Mouse (Mus musculus) urinary bladder, postnatal 4 days (tissue): ENCODE results near the gene Usp35.

Experiments used
- DNase-seq, 2 experiments: peaks; one replicate each; pipeline ENCODE4 v3.0.0; 2021 to 2022; ENCODE audit warnings: low spot score in 2 of 2

Gene Usp35

GRCm38 (mm10) chr7:97346822-97347166 is 15.0 kb upstream of the Usp35 start:
- no peak for DNase-seq

- no peak for DNase-seq
These were observed 14.4 kb upstream of the Usp35 start for GRCm38 (mm10) chr7:97346111-97346821.

GRCm38 (mm10) chr7:97345229-97345871 is 13.5 kb upstream of the Usp35 start:
- no peak for DNase-seq

GRCm38 (mm10) chr7:97344655-97345054 is 12.8 kb upstream of the Usp35 start:
- no peak for DNase-seq

- no peak for DNase-seq
These were observed 11.1 kb upstream of the Usp35 start for GRCm38 (mm10) chr7:97342961-97343360.

- no peak for DNase-seq
These were observed 9.4 kb upstream of the Usp35 start for GRCm38 (mm10) chr7:97340907-97341849.

- DNase-seq = no peak
These were observed 7.8 kb upstream of the Usp35 start for GRCm38 (mm10) chr7:97339623-97340022.

- DNase-seq = no peak
These were observed 6.8 kb upstream of the Usp35 start for GRCm38 (mm10) chr7:97338593-97338992.

- no peak for DNase-seq
These were observed 4.9 kb upstream of the Usp35 start for GRCm38 (mm10) chr7:97336678-97337077.

- no peak for DNase-seq
These were observed 2.6 kb upstream of the Usp35 start for GRCm38 (mm10) chr7:97334406-97334805.

GRCm38 (mm10) chr7:97333113-97333898 is 1.5 kb upstream of the Usp35 start:
- no peak for DNase-seq

GRCm38 (mm10) chr7:97332667-97333041 is 834 bp upstream of the Usp35 start:
- no peak for DNase-seq

GRCm38 (mm10) chr7:97330931-97331645 is 732 bp downstream of the Usp35 start:
- no peak for DNase-seq

- DNase-seq = no peak
These were observed 2.1 kb downstream of the Usp35 start for GRCm38 (mm10) chr7:97329676-97330075.

- no peak for DNase-seq
These were observed 2.8 kb downstream of the Usp35 start for GRCm38 (mm10) chr7:97328891-97329588.

GRCm38 (mm10) chr7:97327376-97327775 is 4.4 kb downstream of the Usp35 start:
- no peak for DNase-seq

- DNase-seq = no peak
These were observed 6.4 kb downstream of the Usp35 start for GRCm38 (mm10) chr7:97325156-97325985.

- no peak for DNase-seq
These were observed 7.5 kb downstream of the Usp35 start for GRCm38 (mm10) chr7:97324342-97324741.

GRCm38 (mm10) chr7:97317706-97318105 is 14.1 kb downstream of the Usp35 start:
- no peak for DNase-seq

- no peak for DNase-seq
These were observed 16.2 kb downstream of the Usp35 start for GRCm38 (mm10) chr7:97315656-97316055.
